Mouse (Mus musculus) adrenal gland, postnatal 14 days (tissue): ENCODE measurements at regions not wholly inside any gene's neighbourhood (a gene's known extent, or its start where the extent isn't known, plus 50 kb on each side); places are given as distances from the start of the nearest gene placed in this dataset.
"Not testable (repeated sequence)": the region's sequence is repeated elsewhere in the genome, so short reads cannot be mapped to it uniquely, and the experiment has no call there.

ENCODE experiments used
- DNase-seq: peaks from one replicate; pipeline ENCODE4 v3.0.0; 2021; ENCODE audit warnings: mixed read lengths

GRCm38 (mm10) chr7:95971863-95972262 lies 199.2 kb upstream of the Tenm4 start:
- DNase-seq: no peak

GRCm38 (mm10) chr7:95974085-95974484 lies 197.0 kb upstream of the Tenm4 start:
- no peak for DNase-seq

- no peak for DNase-seq
Observed at GRCm38 (mm10) chr7:95991250-95992032, 179.6 kb upstream of the Tenm4 start.

- no peak for DNase-seq
Observed at GRCm38 (mm10) chr7:95992033-95992516, 179.0 kb upstream of the Tenm4 start.

GRCm38 (mm10) chr7:95992521-95992920 lies 178.5 kb upstream of the Tenm4 start:
- no peak for DNase-seq

GRCm38 (mm10) chr7:95997190-95997589 lies 173.9 kb upstream of the Tenm4 start:
- no peak for DNase-seq

GRCm38 (mm10) chr7:95999189-95999588 lies 171.9 kb upstream of the Tenm4 start:
- no peak for DNase-seq

GRCm38 (mm10) chr7:96002401-96002800 lies 168.6 kb upstream of the Tenm4 start:
- no peak for DNase-seq

- DNase-seq: no peak
Observed at GRCm38 (mm10) chr7:96006299-96006698, 164.7 kb upstream of the Tenm4 start.

GRCm38 (mm10) chr7:96013008-96013407 lies 158.0 kb upstream of the Tenm4 start:
- DNase-seq: no peak

GRCm38 (mm10) chr7:96017112-96017884 lies 153.7 kb upstream of the Tenm4 start:
- no peak for DNase-seq

- DNase-seq: no peak
Observed at GRCm38 (mm10) chr7:96024048-96024447, 147.0 kb upstream of the Tenm4 start.

- no peak for DNase-seq
Observed at GRCm38 (mm10) chr7:96026781-96027418, 144.1 kb upstream of the Tenm4 start.

- no peak for DNase-seq
Observed at GRCm38 (mm10) chr7:96033636-96034035, 137.4 kb upstream of the Tenm4 start.

- DNase-seq: no peak
Observed at GRCm38 (mm10) chr7:96035456-96035855, 135.6 kb upstream of the Tenm4 start.

GRCm38 (mm10) chr7:96039628-96040027 lies 131.4 kb upstream of the Tenm4 start:
- no peak for DNase-seq

- DNase-seq: no peak
Observed at GRCm38 (mm10) chr7:96041806-96042205, 129.2 kb upstream of the Tenm4 start.

- no peak for DNase-seq
Observed at GRCm38 (mm10) chr7:96051631-96052030, 119.4 kb upstream of the Tenm4 start.

GRCm38 (mm10) chr7:96061599-96061998 lies 109.4 kb upstream of the Tenm4 start:
- not testable (repeated sequence) for DNase-seq

GRCm38 (mm10) chr7:96078511-96078910 lies 92.5 kb upstream of the Tenm4 start:
- DNase-seq: no peak

- no peak for DNase-seq
Observed at GRCm38 (mm10) chr7:96081676-96082075, 89.4 kb upstream of the Tenm4 start.

- DNase-seq: no peak
Observed at GRCm38 (mm10) chr7:96095185-96095584, 75.9 kb upstream of the Tenm4 start.

- DNase-seq: no peak
Observed at GRCm38 (mm10) chr7:96095752-96096151, 75.3 kb upstream of the Tenm4 start.
